Mouse (Mus musculus): ENCODE results near the gene Cpsf6. TPM values are rescaled to one million over a fixed set of nuclear protein-coding genes. Genes with fewer than 3 reads are reported as not detected.

Cpsf6 gene
- 48.0 and 64.9 TPM in 2 replicates for polyA plus RNA-seq (2011; ENCODE audit: insufficient read depth, insufficient read length, low replicate concordance, missing spikeins)

GRCm38 (mm10) chr10:117379908-117380307 lies at the start of gene Cpsf6:
Cpsf6 (minus strand) TSS chr10:117380015.
- TF ChIP-seq CTCF (IDR thresholded peaks at IDR 0.05; ENCODE audit: control insufficient read depth, insufficient read depth, low read length) (no peak), POLR2A (IDR thresholded peaks at IDR 0.05; ENCODE audit: borderline replicate concordance, control insufficient read depth, low read depth, low read length) (no peak)
- 59% methylated on average over 6 of the region's 6 CpGs for WGBS

GRCm38 (mm10) chr10:117426615-117426969 lies 46.8 kb upstream of the Cpsf6 start:
- WGBS: 72% methylated on average over 1 of the region's 1 CpGs
- no peak for TF ChIP-seq POLR2A (IDR thresholded peaks at IDR 0.05; ENCODE audit: borderline replicate concordance, control insufficient read depth, low read depth, low read length)
- TF ChIP-seq CTCF (IDR thresholded peaks at IDR 0.05; ENCODE audit: control insufficient read depth, insufficient read depth, low read length): no peak
- Histone ChIP-seq H3K4me1 (ENCODE audit: control insufficient read depth, insufficient read depth, low read length) (no peaks in the 10 kb centered on the region), H3K4me3 (replicated peaks; ENCODE audit: control insufficient read depth, low read depth, low read length) (no peak overlapping the region), H3K27ac (ENCODE audit: control insufficient read depth, insufficient read depth, low read depth, low read length, poor library complexity) (no peak overlapping the region)

More at GRCm38 (mm10) chr10:117379908-117380307, at the start of gene Cpsf6:
- Histone ChIP-seq H3K4me1 (ENCODE audit: control insufficient read depth, insufficient read depth, low read length) (no peaks in the 10 kb centered on the region), H3K27ac (ENCODE audit: control insufficient read depth, insufficient read depth, low read depth, low read length, poor library complexity) (no peak within 1 kb of the TSS), H3K4me3 (replicated peaks; ENCODE audit: control insufficient read depth, low read depth, low read length) (no peak within 1 kb of the TSS)

- TF ChIP-seq CTCF (IDR thresholded peaks at IDR 0.05; ENCODE audit: control insufficient read depth, insufficient read depth, low read length) (no peak), POLR2A (IDR thresholded peaks at IDR 0.05; ENCODE audit: borderline replicate concordance, control insufficient read depth, low read depth, low read length) (no peak)
- Histone ChIP-seq H3K27ac (ENCODE audit: control insufficient read depth, insufficient read depth, low read depth, low read length, poor library complexity) (no peak overlapping the region), H3K4me3 (replicated peaks; ENCODE audit: control insufficient read depth, low read depth, low read length) (no peak overlapping the region), H3K4me1 (ENCODE audit: control insufficient read depth, insufficient read depth, low read length) (no peaks in the 10 kb centered on the region)
- WGBS: 84% methylated on average over 11 of the region's 11 CpGs
Observed at GRCm38 (mm10) chr10:117425907-117426614, 46.2 kb upstream of the Cpsf6 start.

GRCm38 (mm10) chr10:117425013-117425412 lies 45.2 kb upstream of the Cpsf6 start:
- Histone ChIP-seq H3K4me3 (replicated peaks; ENCODE audit: control insufficient read depth, low read depth, low read length) (no peak overlapping the region), H3K27ac (ENCODE audit: control insufficient read depth, insufficient read depth, low read depth, low read length, poor library complexity) (no peak overlapping the region), H3K4me1 (ENCODE audit: control insufficient read depth, insufficient read depth, low read length) (no peaks in the 10 kb centered on the region)
- TF ChIP-seq POLR2A (IDR thresholded peaks at IDR 0.05; ENCODE audit: borderline replicate concordance, control insufficient read depth, low read depth, low read length) (no peak), CTCF (IDR thresholded peaks at IDR 0.05; ENCODE audit: control insufficient read depth, insufficient read depth, low read length) (no peak)
- 77% methylated on average over 5 of the region's 5 CpGs for WGBS

- H3K4me3 ChIP-seq (replicated peaks; ENCODE audit: control insufficient read depth, low read depth, low read length): no peak overlapping the region
- H3K4me1 ChIP-seq (ENCODE audit: control insufficient read depth, insufficient read depth, low read length): no peaks in the 10 kb centered on the region
- H3K27ac ChIP-seq (ENCODE audit: control insufficient read depth, insufficient read depth, low read depth, low read length, poor library complexity): no peak overlapping the region
- TF ChIP-seq CTCF (IDR thresholded peaks at IDR 0.05; ENCODE audit: control insufficient read depth, insufficient read depth, low read length): no peak
- 85% methylated on average over 3 of the region's 3 CpGs for WGBS
Observed at GRCm38 (mm10) chr10:117424146-117424905, 44.5 kb upstream of the Cpsf6 start.

- TF ChIP-seq CTCF (IDR thresholded peaks at IDR 0.05; ENCODE audit: control insufficient read depth, insufficient read depth, low read length) (no peak), POLR2A (IDR thresholded peaks at IDR 0.05; ENCODE audit: borderline replicate concordance, control insufficient read depth, low read depth, low read length) (no peak)
- 83% methylated on average over 17 of the region's 17 CpGs for WGBS
- Histone ChIP-seq H3K27ac (ENCODE audit: control insufficient read depth, insufficient read depth, low read depth, low read length, poor library complexity) (no peak overlapping the region), H3K4me1 (ENCODE audit: control insufficient read depth, insufficient read depth, low read length) (no peaks in the 10 kb centered on the region), H3K4me3 (replicated peaks; ENCODE audit: control insufficient read depth, low read depth, low read length) (no peak overlapping the region)
Observed at GRCm38 (mm10) chr10:117423025-117424002, 43.5 kb upstream of the Cpsf6 start.

- TF ChIP-seq CTCF (IDR thresholded peaks at IDR 0.05; ENCODE audit: control insufficient read depth, insufficient read depth, low read length) (no peak), POLR2A (IDR thresholded peaks at IDR 0.05; ENCODE audit: borderline replicate concordance, control insufficient read depth, low read depth, low read length) (no peak)
- Histone ChIP-seq H3K27ac (ENCODE audit: control insufficient read depth, insufficient read depth, low read depth, low read length, poor library complexity) (no peak overlapping the region), H3K4me3 (replicated peaks; ENCODE audit: control insufficient read depth, low read depth, low read length) (no peak overlapping the region), H3K4me1 (ENCODE audit: control insufficient read depth, insufficient read depth, low read length) (peaks cover 1% of the 10 kb centered on the region; the same call in 1 of the 2 replicates)
- 79% methylated on average over 6 of the region's 6 CpGs for WGBS
Observed at GRCm38 (mm10) chr10:117422174-117422808, 42.5 kb upstream of the Cpsf6 start.
